ENCODE assay signal across 22 mouse cellular contexts in genomic region chr7:128244410-128245025, GRCm38 (mm10). TPM values are rescaled to one million over a fixed set of nuclear protein-coding genes. Genes with fewer than 3 reads are reported as not detected.
A peak's percentile ranks its signal among the peaks of the same experiment; 100 is the strongest.
DNase-seq lines count a peak whose midpoint lies in the region; ATAC-seq and TF ChIP-seq lines count a peak whose summit lies in the region.
"Had no signal": no experiment of that assay in that cellular context is flagged by ENCODE, and none has a peak within 500 bp of the region (broad histone marks: within the 10 kb centered on the region; RNA-seq: fewer than 3 reads in every experiment).

No protein-coding gene starts in this region.

- no peaks in the 10 kb centered on the region for H3K27me3 ChIP-seq in heart, adult 2 months (ENCODE audit: control insufficient read depth, insufficient read depth, low read length)
- peaks cover 33% of the 10 kb centered on the region for H3K27me3 ChIP-seq in E14TG2a.4 (ENCODE audit: insufficient read depth, low read length)
- H3K27me3 ChIP-seq in embryonic facial prominence, embryonic 12.5 days, result no peaks in the 10 kb centered on the region
- H3K27me3 ChIP-seq: forebrain, embryonic 15.5 days; intestine, embryonic 15.5 days; kidney, embryonic 15.5 days had no signal

- 91% methylated on average over 18 of the region's 18 CpGs for WGBS in heart, adult 2 months
- 93% methylated on average over 18 of the region's 18 CpGs for WGBS in lung, adult 2 months
- WGBS in embryonic facial prominence, embryonic 12.5 days, result 86% methylated on average over 18 of the region's 18 CpGs

- intact Hi-C loops in heart, adult 2 months (cut with DNase I), result loop anchor here (5.0 to 10.0 kb wide), 2 partner anchors 370 to 463 kb away; partner anchors contain the start of gene Inpp5f
- intact Hi-C loops in heart, postnatal 14 days (cut with DNase I), result loop anchor here (5.0 kb wide), 1 partner anchor 463 kb away; no protein-coding TSS in a partner anchor

- no peak for TF ChIP-seq CTCF in heart, adult 2 months (IDR thresholded peaks at IDR 0.05)
- TF ChIP-seq CTCF in lung, adult 2 months (IDR thresholded peaks at IDR 0.05; ENCODE audit: insufficient read depth, low read length), result no peak
- TF ChIP-seq CTCF in E14TG2a.4 (conservative IDR thresholded peaks at IDR 0.05; ENCODE audit: low read length), result no peak

- no peak for TF ChIP-seq POLR2A in heart, adult 2 months (IDR thresholded peaks at IDR 0.05; ENCODE audit: insufficient read depth, low read depth, low read length)
- TF ChIP-seq POLR2A in lung, adult 2 months (IDR thresholded peaks at IDR 0.05; ENCODE audit: borderline replicate concordance, extremely low read depth, low read depth, low read length), result no peak

- H3K79me2 ChIP-seq in heart, adult 2 months (replicated peaks; ENCODE audit: control insufficient read depth, insufficient read depth, low read length), result no peaks in the 10 kb centered on the region

- H3K4me3 ChIP-seq in heart, adult 2 months, result 0 out of 2 replicates have a peak overlapping the region, but pooled peaks have one; percentile 18
- peak overlapping the region; percentile 10 for H3K4me3 ChIP-seq in lung, adult 2 months (replicated peaks; ENCODE audit: extremely low read depth, low read depth, low read length)
- H3K4me3 ChIP-seq in E14TG2a.4 (replicated peaks; ENCODE audit: low read length), result peak overlapping the region; percentile 29; the same call in 1 of the 2 replicates
- no peak overlapping the region for H3K4me3 ChIP-seq in embryonic facial prominence, embryonic 12.5 days
- H3K4me3 ChIP-seq: forebrain, embryonic 15.5 days; intestine, embryonic 15.5 days; kidney, embryonic 15.5 days had no signal

- ATAC-seq in embryonic facial prominence, embryonic 12.5 days (ENCODE audit: insufficient number of reproducible peaks, insufficient read depth, low FRiP score, low TSS enrichment), result no peak
- ATAC-seq in megakaryocyte, adult 5-6 weeks (ENCODE audit: poor library complexity, severe bottlenecking), result no peak
- ATAC-seq: activated CD4-positive, CD25-positive, alpha-beta regulatory T cell, adult 4 months; CD4-positive, CD25-positive, alpha-beta regulatory T cell, adult 4 months; forebrain, embryonic 15.5 days; intestine, embryonic 15.5 days had no signal

- peak overlapping the region; percentile 61 for H3K9ac ChIP-seq in heart, adult 2 months (ENCODE audit: low read depth, low read length)
- H3K9ac ChIP-seq in embryonic facial prominence, embryonic 12.5 days, result no peak overlapping the region
- H3K9ac ChIP-seq: forebrain, embryonic 15.5 days; intestine, embryonic 15.5 days; kidney, embryonic 15.5 days; lung, embryonic 14.5 days had no signal

- H3K9me3 ChIP-seq in E14TG2a.4 (ENCODE audit: low read length), result no peaks in the 10 kb centered on the region
- H3K9me3 ChIP-seq in embryonic facial prominence, embryonic 12.5 days, result no peaks in the 10 kb centered on the region
- H3K9me3 ChIP-seq: forebrain, embryonic 15.5 days; intestine, embryonic 15.5 days; kidney, embryonic 15.5 days had no signal

- no peak overlapping the region for H3K4me2 ChIP-seq in embryonic facial prominence, embryonic 12.5 days (replicated peaks)
- H3K4me2 ChIP-seq: forebrain, embryonic 15.5 days; intestine, embryonic 15.5 days; kidney, embryonic 15.5 days; lung, embryonic 14.5 days had no signal

- no peaks in the 10 kb centered on the region; the same call in 1 of the 2 replicates for H3K36me3 ChIP-seq in heart, adult 2 months (ENCODE audit: control insufficient read depth, insufficient read depth, low read length)
- peaks cover 55% of the 10 kb centered on the region for H3K36me3 ChIP-seq in E14TG2a.4 (ENCODE audit: insufficient read depth, low read length)
- peaks cover 54% of the 10 kb centered on the region for H3K36me3 ChIP-seq in embryonic facial prominence, embryonic 12.5 days

- H3K4me1 ChIP-seq in heart, adult 2 months (ENCODE audit: control insufficient read depth, insufficient read depth, low read length), result peaks cover 2% of the 10 kb centered on the region; the same call in 1 of the 2 replicates
- peaks cover 8% of the 10 kb centered on the region for H3K4me1 ChIP-seq in lung, adult 2 months (ENCODE audit: control insufficient read depth, insufficient read depth, low read length)
- H3K4me1 ChIP-seq in E14TG2a.4 (replicated peaks; ENCODE audit: low read depth, low read length), result peaks cover 61% of the 10 kb centered on the region
- peaks cover 26% of the 10 kb centered on the region for H3K4me1 ChIP-seq in embryonic facial prominence, embryonic 12.5 days

- H3K27ac ChIP-seq in heart, adult 2 months, result peak overlapping the region; percentile 57
- 0 out of 2 replicates have a peak overlapping the region, but pooled peaks have one; percentile 23 for H3K27ac ChIP-seq in embryonic facial prominence, embryonic 12.5 days
- H3K27ac ChIP-seq: forebrain, embryonic 15.5 days; kidney, embryonic 15.5 days had no signal

- DNase-seq in heart, adult 2 months, result no peak
- no peak for DNase-seq in heart, postnatal 14 days
- no peak for DNase-seq in lung, adult 2 months
- no peak for DNase-seq in lung, postnatal 4 days
- no peak for DNase-seq in thymus, postnatal 10 days (ENCODE audit: low spot score in 2 of 2)
- DNase-seq: gastrocnemius, postnatal 14 days; heart, postnatal 10 days; lung, embryonic 14.5 days had no signal

- TF ChIP-seq EP300 in heart, adult 2 months (IDR thresholded peaks at IDR 0.05; ENCODE audit: insufficient read depth, low read depth, low read length), result no peak

RNA-seq across cellular contexts. Expression of gene Tgfb1i1, which starts 2.1 kb away (rescaled TPM):
- total RNA-seq in heart, adult 2 months (2021), result 10 to 100 TPM; 14.3 to 20.1 TPM
- 26.2 and 28.2 TPM in 2 replicates for polyA plus RNA-seq in heart, adult 2 months (2012; rRNA removed)
- 10 to 100 TPM; 31.9 to 32.2 TPM for total RNA-seq in heart, postnatal 14 days (2021)
- 131 and 150 TPM in 2 replicates for polyA plus RNA-seq in lung, adult 2 months (2012; rRNA removed)
- polyA plus RNA-seq in embryonic facial prominence, embryonic 12.5 days (2016; fragmentation: Nextera tagmentation; extraction: Ambion mirVana), result 44.4 and 47.7 TPM in 2 replicates
- 1.1 TPM in 1 of 2 replicates, not detected in the other for total RNA-seq in megakaryocyte, adult 5-6 weeks (2015)
- 0.07 TPM in 1 of 2 replicates, not detected in the other for total RNA-seq in megakaryocyte, adult 5-6 weeks (2017)
- total RNA-seq: monocyte, adult 5-6 weeks had no signal

RNA-seq across cellular contexts. Expression of gene 9130023H24Rik, which starts 6.7 kb away (rescaled TPM):
- 1 to 10 TPM; 3.2 to 3.6 TPM for total RNA-seq in heart, adult 2 months (2021)
- polyA plus RNA-seq in heart, adult 2 months (2012; rRNA removed), result 1.7 and 2.2 TPM in 2 replicates
- 1 to 10 TPM; 3.1 to 3.4 TPM for total RNA-seq in heart, postnatal 14 days (2021)
- polyA plus RNA-seq in lung, adult 2 months (2012; rRNA removed), result 2.4 and 3.1 TPM in 2 replicates
- polyA plus RNA-seq in embryonic facial prominence, embryonic 12.5 days (2016; fragmentation: Nextera tagmentation; extraction: Ambion mirVana), result 9.9 and 10.3 TPM in 2 replicates
- 4.4 and 5.1 TPM in 2 replicates for total RNA-seq in megakaryocyte, adult 5-6 weeks (2015)
- 4.3 and 5.3 TPM in 2 replicates for total RNA-seq in megakaryocyte, adult 5-6 weeks (2017)

RNA-seq across cellular contexts. Expression of gene Armc5, which starts 7.4 kb away (rescaled TPM):
- total RNA-seq in heart, adult 2 months (2021), result 1 to 10 TPM; 6.8 to 7.1 TPM
- 11.2 and 12.3 TPM in 2 replicates for polyA plus RNA-seq in heart, adult 2 months (2012; rRNA removed)
- 1 to 10 TPM; 7.8 to 9.0 TPM for total RNA-seq in heart, postnatal 14 days (2021)
- 41.3 and 45.2 TPM in 2 replicates for polyA plus RNA-seq in lung, adult 2 months (2012; rRNA removed)
- 18.6 and 18.8 TPM in 2 replicates for polyA plus RNA-seq in embryonic facial prominence, embryonic 12.5 days (2016; fragmentation: Nextera tagmentation; extraction: Ambion mirVana)
- total RNA-seq in megakaryocyte, adult 5-6 weeks (2015), result 3.1 and 3.9 TPM in 2 replicates
- total RNA-seq in megakaryocyte, adult 5-6 weeks (2017), result 7.0 TPM in 2 replicates

RNA-seq across cellular contexts. Expression of gene Slc5a2, which starts 20.9 kb away (rescaled TPM):
- not detected for total RNA-seq in heart, adult 2 months (2021)
- polyA plus RNA-seq in heart, adult 2 months (2012; rRNA removed), result 0.37 TPM in 1 of 2 replicates, not detected in the other
- total RNA-seq in heart, postnatal 14 days (2021), result not detected
- polyA plus RNA-seq in lung, adult 2 months (2012; rRNA removed), result 0.09 and 0.24 TPM in 2 replicates
- 0.35 TPM in 1 of 2 replicates, not detected in the other for polyA plus RNA-seq in embryonic facial prominence, embryonic 12.5 days (2016; fragmentation: Nextera tagmentation; extraction: Ambion mirVana)
- 0.68 TPM in 1 of 2 replicates, not detected in the other for total RNA-seq in megakaryocyte, adult 5-6 weeks (2015)
- total RNA-seq in megakaryocyte, adult 5-6 weeks (2017), result not detected in 2 replicates
- total RNA-seq: gastrocnemius, postnatal 14 days; heart, postnatal 10 days; left cerebral cortex, adult 18-20 months; megakaryocyte progenitor cell, adult 5-6 weeks; monocyte, adult 5-6 weeks had no signal
- polyA plus RNA-seq: activated CD4-positive, CD25-positive, alpha-beta regulatory T cell, adult 4 months; embryonic facial prominence, embryonic 14.5 days; forebrain, embryonic 15.5 days; small intestine, adult 2 months; thymus, postnatal 0 days had no signal

RNA-seq across cellular contexts. Expression of gene Cox6a2, which starts 38.3 kb away (rescaled TPM):
- 1,000 to 10,000 TPM; 2,428 to 3,099 TPM for total RNA-seq in heart, adult 2 months (2021)
- polyA plus RNA-seq in heart, adult 2 months (2012; rRNA removed), result 4,809 and 7,642 TPM in 2 replicates
- total RNA-seq in heart, postnatal 14 days (2021), result 1,000 to 10,000 TPM; 1,548 to 1,671 TPM
- 186 and 243 TPM in 2 replicates for polyA plus RNA-seq in lung, adult 2 months (2012; rRNA removed)
- polyA plus RNA-seq in embryonic facial prominence, embryonic 12.5 days (2016; fragmentation: Nextera tagmentation; extraction: Ambion mirVana), result 4.0 and 7.9 TPM in 2 replicates
- total RNA-seq in megakaryocyte, adult 5-6 weeks (2015), result 1.3 and 6.9 TPM in 2 replicates
- total RNA-seq in megakaryocyte, adult 5-6 weeks (2017), result 2.9 and 5.4 TPM in 2 replicates
- polyA plus RNA-seq: activated CD4-positive, CD25-positive, alpha-beta regulatory T cell, adult 4 months; forebrain, embryonic 15.5 days had no signal

Comparison
In these comparisons a context has a peak if more than half of its experiments do, and no peak if none do; other contexts are left out.
1. RNA of gene Tgfb1i1, which starts 2.1 kb away (total RNA-seq): 31.9 to 32.2 TPM in heart, postnatal 14 days and 14.3 to 20.1 TPM in heart, adult 2 months; 0.07 to 1.1 TPM in megakaryocyte, adult 5-6 weeks; every median in the first group is over 4 times any median in the second.